Mouse (Mus musculus): Measurements from ENCODE around the gene Ripply3. TPM values are rescaled to one million over a fixed set of nuclear protein-coding genes. Genes with fewer than 3 reads are reported as not detected.

Gene Ripply3
- 3.4 TPM for polyA plus RNA-seq (2014; fragmentation: Illumina TruSeq; extraction: RNeasy Lipid Tissue Mini Kit (QIAGEN cat#74804); ENCODE audit: low read depth, low replicate concordance)

GRCm38 (mm10) chr16:94327781-94328711, at the start of gene Ripply3:
TSS of gene Ripply3 (plus strand) at chr16:94328420.

GRCm38 (mm10) chr16:94313229-94314030, 14.8 kb upstream of the Ripply3 start, which contains the start of gene Hlcs:
TSS of gene Hlcs (minus strand) at chr16:94313571.

GRCm38 (mm10) chr16:94370173-94370914, 42.1 kb downstream of the Ripply3 start, which contains the start of gene Ttc3:
TSS of gene Ttc3 (plus strand) at chr16:94370618.

GRCm38 (mm10) chr16:94371301-94371931, 43.2 kb downstream of the Ripply3 start, which contains the start of gene Pigp:
TSS of gene Pigp (minus strand) at chr16:94371842.

Other genes starting within 250 kb of the Ripply3 start
- 0.14 TPM for gene Sim2, start 243.5 kb upstream of the Ripply3 start, polyA plus RNA-seq (2014; fragmentation: Illumina TruSeq; extraction: RNeasy Lipid Tissue Mini Kit (QIAGEN cat#74804); ENCODE audit: low read depth, low replicate concordance)
- 14.1 TPM for gene Hlcs, start 14.8 kb upstream of the Ripply3 start, polyA plus RNA-seq (2014; fragmentation: Illumina TruSeq; extraction: RNeasy Lipid Tissue Mini Kit (QIAGEN cat#74804); ENCODE audit: low read depth, low replicate concordance)
- gene Ttc3, start 42.2 kb downstream of the Ripply3 start, polyA plus RNA-seq (2014; fragmentation: Illumina TruSeq; extraction: RNeasy Lipid Tissue Mini Kit (QIAGEN cat#74804); ENCODE audit: low read depth, low replicate concordance): 63.5 TPM
- gene Pigp, start 43.4 kb downstream of the Ripply3 start, polyA plus RNA-seq (2014; fragmentation: Illumina TruSeq; extraction: RNeasy Lipid Tissue Mini Kit (QIAGEN cat#74804); ENCODE audit: low read depth, low replicate concordance): 119 TPM
- 38.5 TPM for gene Vps26c, start 198.4 kb downstream of the Ripply3 start, polyA plus RNA-seq (2014; fragmentation: Illumina TruSeq; extraction: RNeasy Lipid Tissue Mini Kit (QIAGEN cat#74804); ENCODE audit: low read depth, low replicate concordance)
- gene Dyrk1a, start 241.6 kb downstream of the Ripply3 start, polyA plus RNA-seq (2014; fragmentation: Illumina TruSeq; extraction: RNeasy Lipid Tissue Mini Kit (QIAGEN cat#74804); ENCODE audit: low read depth, low replicate concordance): 21.9 TPM